Mouse (Mus musculus) R1 (cell line): ENCODE results near the gene Pnkd.
A peak's percentile ranks its signal among the peaks of the same experiment; 100 is the strongest.
"Not testable (repeated sequence)": the region's sequence is repeated elsewhere in the genome, so short reads cannot be mapped to it uniquely, and the experiment has no call there.

Experiments used
- DNase-seq: peaks from one replicate; pipeline ENCODE4 v3.0.0-alpha.2; 2018; ENCODE audit warnings: low read depth, low spot score

Pnkd gene

GRCm38 (mm10) chr1:74329899-74330431 is 45.2 kb downstream of the Pnkd start:
- no peak for DNase-seq

- no peak for DNase-seq
These were observed 46.4 kb downstream of the Pnkd start for GRCm38 (mm10) chr1:74331046-74331681.

DNA sequence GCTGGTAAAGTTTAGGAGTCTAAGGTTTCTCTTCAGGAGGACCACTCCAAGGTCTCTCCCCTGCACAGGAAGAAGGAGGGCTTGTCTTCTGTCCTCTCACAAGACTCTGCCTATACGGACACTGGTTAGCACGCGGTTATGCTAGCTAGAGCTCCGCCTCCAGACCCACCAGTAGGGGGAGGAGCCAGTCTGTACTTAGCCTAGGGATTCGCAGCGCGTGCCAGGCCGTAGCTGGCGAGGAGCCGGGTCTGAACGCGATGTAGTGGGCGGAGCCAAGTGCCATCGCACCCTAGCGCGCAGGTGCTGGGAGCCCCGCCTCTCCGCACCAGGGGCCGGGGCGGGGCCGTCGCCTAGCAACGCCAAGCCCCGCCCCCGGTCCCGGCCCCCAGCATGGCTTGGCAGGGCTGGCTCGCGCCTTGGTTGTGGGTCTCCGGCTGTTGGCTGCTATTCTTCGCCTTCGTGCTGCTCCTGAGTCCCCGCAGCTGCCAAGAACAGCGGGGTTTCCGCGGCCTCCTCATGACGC is 47.6 kb downstream of the Pnkd start:
- peak; percentile 97 for DNase-seq

DNA sequence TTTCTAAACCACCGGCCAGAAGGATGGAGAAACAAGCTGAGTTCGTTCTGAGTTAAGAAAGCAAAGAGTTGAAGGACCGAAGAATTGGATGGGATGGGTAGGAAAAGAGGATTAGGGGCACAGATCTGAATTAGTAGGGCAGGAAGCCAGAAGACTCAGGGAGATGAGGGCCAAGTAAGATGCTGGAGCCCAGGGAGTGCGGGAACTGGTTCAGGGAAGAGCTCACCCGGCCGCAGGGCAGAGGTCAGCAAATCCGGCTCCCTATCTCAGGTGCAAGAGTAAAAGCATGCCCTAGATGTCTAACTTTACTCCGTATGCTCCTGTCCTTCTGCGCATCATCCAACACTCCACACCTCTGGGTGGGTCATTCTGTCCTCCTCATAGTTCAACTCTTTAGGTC is 48.2 kb downstream of the Pnkd start:
- DNase-seq = no peak

- DNase-seq = no peak
These were observed 49.9 kb downstream of the Pnkd start for GRCm38 (mm10) chr1:74334607-74335006.

DNA sequence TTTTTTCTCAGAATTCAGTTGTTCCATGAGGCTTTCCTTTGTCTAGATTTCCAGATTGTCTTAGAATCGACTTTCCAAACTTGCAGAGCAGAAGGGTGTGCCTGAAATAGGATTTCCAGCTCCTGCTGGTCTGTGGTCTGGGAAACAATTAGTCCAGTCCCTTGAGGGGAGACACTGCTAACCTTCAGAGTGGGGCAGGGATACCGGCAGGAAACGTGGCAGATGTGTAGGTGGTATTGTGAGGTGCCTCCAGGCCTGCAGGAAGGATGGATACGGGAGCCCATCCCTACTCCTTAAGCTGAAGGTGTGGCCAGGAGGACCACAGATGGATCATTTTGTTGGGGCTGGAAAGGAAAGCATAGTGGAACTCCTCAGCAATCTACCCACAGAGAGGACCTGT is 50.3 kb downstream of the Pnkd start:
- no peak for DNase-seq

GRCm38 (mm10) chr1:74335436-74336170 is 50.9 kb downstream of the Pnkd start:
- DNase-seq = no peak

DNA sequence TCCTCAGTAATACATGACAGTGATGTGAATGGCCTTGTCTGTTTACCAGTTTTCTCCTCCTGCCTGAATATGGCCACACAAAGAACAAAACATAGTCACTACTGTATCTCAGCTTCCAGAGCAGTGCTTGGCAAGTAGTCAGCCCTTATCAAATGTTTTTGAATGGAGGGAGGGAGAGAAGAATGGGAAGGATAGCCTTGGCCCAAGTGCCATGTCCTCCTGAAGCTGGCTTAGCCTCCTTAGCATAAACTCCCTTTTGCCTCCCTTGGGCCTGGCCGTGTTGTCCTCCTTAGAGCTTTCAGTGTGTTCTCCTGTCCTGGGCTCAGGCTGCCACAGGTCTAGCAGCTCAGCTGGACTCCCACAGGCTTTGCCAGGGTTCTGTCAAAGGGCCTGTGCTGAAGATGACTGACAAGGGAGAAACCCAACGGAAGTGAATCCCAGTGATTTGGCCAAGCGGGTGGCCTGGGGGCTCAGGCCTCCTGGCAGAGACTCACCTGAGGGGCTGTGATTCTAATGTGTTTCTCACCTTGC is 52.6 kb downstream of the Pnkd start:
- DNase-seq = no peak

DNA sequence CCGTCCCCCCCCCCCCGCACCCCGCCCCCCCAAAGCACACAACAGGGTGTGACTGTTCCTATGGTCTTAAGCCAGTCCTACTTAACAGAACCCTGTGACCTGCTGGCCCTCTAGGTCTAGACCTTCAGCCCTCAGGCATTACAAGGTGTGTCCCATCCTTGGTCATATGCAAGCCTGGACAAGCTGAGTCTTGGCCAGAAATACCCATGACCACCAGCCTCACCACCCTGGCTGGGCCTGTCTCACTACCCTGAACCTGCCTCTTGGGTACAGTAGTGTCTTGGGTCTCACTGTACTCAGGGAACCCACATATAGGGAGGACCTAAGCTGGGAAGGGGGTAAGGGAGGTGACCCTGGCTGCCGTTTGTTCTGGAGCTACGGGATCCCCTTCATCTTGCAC is 53.3 kb downstream of the Pnkd start:
- no peak for DNase-seq

DNA sequence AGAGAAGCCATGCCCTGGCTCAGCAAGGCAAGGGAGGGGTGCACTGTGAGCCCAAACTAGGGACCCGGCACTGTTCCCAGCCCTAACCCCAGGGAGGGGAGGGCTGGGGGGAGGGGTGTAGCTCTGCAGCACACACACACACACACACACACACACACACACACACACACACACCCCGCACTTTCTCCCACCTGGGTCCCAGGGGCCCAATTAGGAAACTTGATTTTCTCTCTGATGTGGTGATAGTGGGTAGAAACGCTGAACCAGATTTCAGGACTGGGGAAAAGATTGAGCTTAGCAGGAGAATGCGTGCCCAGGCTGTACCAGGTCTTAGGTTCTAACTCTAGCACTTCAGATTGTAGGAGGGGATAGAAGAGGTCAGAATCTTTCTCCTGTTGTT is 53.9 kb downstream of the Pnkd start:
- no peak for DNase-seq

GRCm38 (mm10) chr1:74339917-74340316 is 55.2 kb downstream of the Pnkd start:
- DNase-seq = no peak

- no peak for DNase-seq
These were observed 55.6 kb downstream of the Pnkd start for GRCm38 (mm10) chr1:74340361-74340764.

DNA sequence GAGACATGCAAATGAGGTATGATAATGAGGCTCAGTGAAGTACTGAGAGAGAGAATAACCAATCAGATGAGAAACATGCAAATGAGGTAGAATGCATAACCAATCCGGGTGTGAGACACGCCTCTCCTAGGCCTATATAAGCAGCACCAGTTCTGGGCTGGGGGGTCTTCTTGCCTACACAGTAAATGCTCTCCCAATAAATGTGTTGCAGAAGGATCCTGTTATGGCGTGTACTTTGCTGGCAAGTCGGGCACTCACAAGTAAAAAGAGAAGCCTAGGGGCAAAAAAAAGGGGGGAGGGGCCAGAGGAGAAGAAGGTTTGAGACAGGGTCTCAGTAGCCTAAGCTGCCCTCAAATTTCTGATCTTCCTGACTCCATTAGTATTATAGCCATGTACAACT is 56.3 kb downstream of the Pnkd start:
- not testable (repeated sequence) for DNase-seq

GRCm38 (mm10) chr1:74341898-74342297 is 57.2 kb downstream of the Pnkd start:
- DNase-seq = no peak

- DNase-seq = no peak
These were observed 57.6 kb downstream of the Pnkd start for GRCm38 (mm10) chr1:74342308-74342707.

DNA sequence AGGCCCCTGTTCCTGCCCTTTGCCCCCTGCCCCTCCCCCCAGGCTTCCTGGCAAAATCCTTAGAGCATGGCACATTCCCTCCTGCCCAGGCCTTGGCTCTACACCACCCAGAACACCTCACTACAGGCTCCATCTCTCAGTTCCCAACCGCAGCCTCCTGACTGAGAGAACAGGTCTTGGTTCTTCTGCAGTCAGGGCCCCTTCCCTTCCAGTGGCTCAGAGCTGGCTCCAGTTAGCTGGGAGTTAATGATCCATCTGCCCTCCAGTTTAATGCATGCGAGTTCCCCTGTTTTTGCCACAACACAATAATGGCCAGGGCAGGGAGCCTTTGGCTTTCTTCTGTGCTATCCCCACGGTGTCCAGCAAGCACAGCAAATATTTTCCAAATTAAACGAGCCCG is 58.4 kb downstream of the Pnkd start:
- no peak for DNase-seq

DNA sequence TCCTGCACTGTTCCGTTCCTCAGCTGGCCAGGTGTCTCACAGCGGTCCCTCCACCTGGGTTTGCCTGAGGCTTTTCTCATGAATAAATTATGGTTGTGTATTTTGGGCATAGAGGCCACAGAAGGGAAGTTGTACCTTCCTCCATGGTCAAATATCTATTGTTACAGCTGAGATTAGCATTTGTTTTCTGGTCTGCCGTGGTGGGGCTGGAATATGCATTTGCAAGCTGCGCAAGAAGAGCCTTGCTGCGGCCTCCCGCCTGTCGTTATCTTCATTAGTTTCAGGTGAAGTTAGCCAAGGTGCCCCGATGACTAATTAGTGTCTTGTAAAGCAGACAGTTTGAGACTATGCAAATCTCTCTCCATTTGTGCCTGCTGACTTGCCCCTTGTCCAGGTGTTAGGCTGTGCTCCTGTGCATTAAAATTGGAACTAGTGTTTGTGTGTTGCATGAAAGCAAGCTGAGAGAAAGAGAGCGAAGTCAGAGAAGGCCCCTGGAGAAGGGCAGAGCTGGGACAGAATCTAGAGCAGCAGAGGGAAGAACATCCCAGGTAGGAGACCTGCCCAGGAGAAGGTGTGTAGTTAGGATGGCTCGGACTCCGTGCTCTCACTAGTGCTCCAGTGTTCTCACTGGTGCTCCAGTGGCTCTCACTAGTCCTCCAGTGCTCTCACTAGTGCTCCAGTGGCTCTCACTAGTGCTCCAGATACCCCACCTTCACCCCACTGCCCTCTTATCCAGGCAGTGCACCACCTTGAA is 59.6 kb downstream of the Pnkd start:
- no peak for DNase-seq

DNA sequence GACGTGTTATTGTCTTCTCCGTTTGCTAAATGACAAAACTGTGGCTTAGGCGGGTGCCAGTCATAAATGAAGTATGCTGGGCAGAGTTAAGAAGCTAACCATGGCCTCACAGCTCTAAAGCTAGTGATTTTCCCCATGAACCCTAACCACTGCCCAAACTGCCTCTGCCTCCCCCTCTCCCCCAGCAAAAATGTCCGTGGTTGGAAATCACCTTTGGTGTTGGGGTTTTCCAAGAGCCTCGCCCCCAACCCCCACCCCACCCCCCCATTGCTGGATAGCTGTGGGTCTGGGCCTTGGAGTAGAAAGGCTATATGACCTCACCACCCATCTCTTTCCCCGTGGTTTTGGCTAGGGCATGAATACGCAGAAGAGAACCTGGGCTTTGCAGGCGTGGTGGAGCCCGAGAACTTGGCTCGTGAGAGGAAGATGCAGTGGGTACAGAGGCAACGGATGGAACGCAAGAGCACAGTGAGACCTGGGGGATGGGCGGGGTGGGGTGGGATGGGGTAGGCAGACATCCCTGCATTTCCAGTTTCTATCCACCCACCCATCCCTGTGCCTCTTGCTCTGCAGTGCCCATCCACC is 66.5 kb downstream of the Pnkd start:
- no peak for DNase-seq

- DNase-seq = no peak
These were observed 67.9 kb downstream of the Pnkd start for GRCm38 (mm10) chr1:74352532-74353096.

- DNase-seq = no peak
These were observed 68.9 kb downstream of the Pnkd start for GRCm38 (mm10) chr1:74353453-74354229.
